Mouse (Mus musculus) ES-E14 (cell line): Measurements from ENCODE around the gene Nxf1. TPM values are rescaled to one million over a fixed set of nuclear protein-coding genes. Genes with fewer than 3 reads are reported as not detected.

Experiments
- DNase-seq: peaks from one replicate; pipeline ENCODE4 v3.0.0-alpha.2; 2013; ENCODE audit warnings: low read depth, low spot score
- H3K27ac ChIP-seq: 2 replicates; pipeline ENCODE4 v1.5.1; 2012; ENCODE audit warnings: low read depth, mild to moderate bottlenecking, low read length, moderate library complexity, mixed read lengths; ENCODE audit not compliant: poor library complexity, insufficient read depth, severe bottlenecking
- H3K36me3 ChIP-seq: 2 replicates; pipeline ENCODE4 v1.6.1; 2012; ENCODE audit warnings: mild to moderate bottlenecking, low read length, moderate library complexity, mixed read lengths; ENCODE audit not compliant: control insufficient read depth, poor library complexity, insufficient read depth, severe bottlenecking
- H3K4me1 ChIP-seq, 2 experiments: fragments of 150-350 bp in 1 of 2; sonication (generic) in 1 of 2; 2 replicates each; pipeline ENCODE4 v1.6.1; 2012; ENCODE audit warnings: low read length in 2 of 2, mild to moderate bottlenecking in 1 of 2, mixed read lengths in 1 of 2; ENCODE audit not compliant: control insufficient read depth in 2 of 2, insufficient read depth in 2 of 2, poor library complexity in 1 of 2
- H3K4me3 ChIP-seq, 2 experiments: fragments of 150-350 bp in 1 of 2; sonication (generic) in 1 of 2; 2 replicates each; pipeline ENCODE4 v1.5.1; 2012; ENCODE audit warnings: low read length in 2 of 2, low read depth in 1 of 2, mild to moderate bottlenecking in 1 of 2, mixed read lengths in 1 of 2; ENCODE audit not compliant: insufficient read depth in 1 of 2, poor library complexity in 1 of 2, severe bottlenecking in 1 of 2
- H3K9ac ChIP-seq: 2 replicates; pipeline ENCODE4 v1.6.1; 2012; ENCODE audit warnings: low read depth, mild to moderate bottlenecking, low read length, mixed read lengths; ENCODE audit not compliant: poor library complexity, insufficient read depth, severe bottlenecking
- H3K9me3 ChIP-seq: fragments of 150-350 bp; sonication (generic); 2 replicates; pipeline ENCODE4 v1.6.1; 2012; ENCODE audit warnings: low read depth, mild to moderate bottlenecking, low read length; ENCODE audit not compliant: control insufficient read depth, insufficient read depth
- CHD2 ChIP-seq: IDR thresholded peaks from 2 replicates; pipeline ENCODE4 v1.6.1; 2014; ENCODE audit warnings: mild to moderate bottlenecking, low read depth, low read length, inconsistent platforms
- HCFC1 ChIP-seq: IDR thresholded peaks from 2 replicates; pipeline ENCODE4 v1.6.1; 2012; ENCODE audit warnings: low read length, inconsistent platforms, borderline replicate concordance; ENCODE audit not compliant: insufficient read depth
- MAFK ChIP-seq: IDR thresholded peaks from 2 replicates; pipeline ENCODE4 v1.6.1; 2014; ENCODE audit warnings: mild to moderate bottlenecking, low read depth, low read length, inconsistent platforms; ENCODE audit not compliant: insufficient read depth
- ZC3H11A ChIP-seq: IDR thresholded peaks from 2 replicates; pipeline ENCODE4 v1.6.1; 2012; ENCODE audit warnings: low read depth, mild to moderate bottlenecking, inconsistent platforms, low read length, borderline replicate concordance
- ZNF384 ChIP-seq: IDR thresholded peaks from 2 replicates; pipeline ENCODE4 v1.6.1; 2012; ENCODE audit warnings: low read depth, low read length, inconsistent platforms
- in situ Hi-C, 2 experiments: fragments of 600-800 bp; cut with MboI; formaldehyde crosslinking; loops; one replicate each; pipeline ENCODE4 v1.15.1; 2025; ENCODE audit warnings: low sequenced_read_pairs in 2 of 2, inconsistent platforms in 1 of 2; ENCODE audit not compliant: unreplicated experiment in 2 of 2
- total RNA-seq: library from RNA; depleted of rRNA; stranded (reverse); fragments of 300-350 nt; gene quantifications from 2 replicates; pipeline ENCODE4 v1.2.3, GENCODE M21; 2012

The Nxf1 gene
- total RNA-seq, 1 experiment = 101 TPM

- in situ Hi-C loops = no loop called here
- Histone ChIP-seq H3K9me3 (no peaks in the 10 kb centered on the region), H3K9ac (peak overlapping the region; percentile 99), H3K4me3 (peak overlapping the region; percentile 76 to 92), H3K36me3 (peaks cover 29% of the 10 kb centered on the region), H3K4me1 (0 out of 4 replicates have a peak, but pooled peaks cover 0 to 3% of the 10 kb centered on the region in 2 experiments), H3K27ac (peak overlapping the region; percentile 94)
- TF ChIP-seq MAFK = no peak
- no peak for TF ChIP-seq ZC3H11A
- no peak for TF ChIP-seq ZNF384
- no peak for TF ChIP-seq HCFC1
- no peak for TF ChIP-seq CHD2
- no peak for DNase-seq
Measured at GRCm38 (mm10) chr19:8723574-8724346, 33.1 kb upstream of the Nxf1 start.

GRCm38 (mm10) chr19:8724392-8724791 is 32.5 kb upstream of the Nxf1 start:
- H3K9ac ChIP-seq = peak overlapping the region; percentile 99; the same call in 1 of the 2 replicates
- H3K27ac ChIP-seq = peak overlapping the region; percentile 94; the same call in 1 of the 2 replicates
- 0 out of 4 replicates have a peak, but pooled peaks cover 0 to 3% of the 10 kb centered on the region in 2 experiments for H3K4me1 ChIP-seq
- H3K4me3 ChIP-seq = peak overlapping the region; percentile 76 to 92
- in situ Hi-C loops = no loop called here
- H3K36me3 ChIP-seq = peaks cover 29% of the 10 kb centered on the region
- DNase-seq = no peak
- no peak for TF ChIP-seq ZC3H11A
- no peaks in the 10 kb centered on the region for H3K9me3 ChIP-seq

GRCm38 (mm10) chr19:8725081-8725613 is 31.7 kb upstream of the Nxf1 start:
- Histone ChIP-seq H3K36me3 (peaks cover 29% of the 10 kb centered on the region), H3K9me3 (no peaks in the 10 kb centered on the region), H3K9ac (peak overlapping the region; percentile 99), H3K27ac (peak overlapping the region; percentile 14; the same call in 1 of the 2 replicates), H3K4me3 (peak overlapping the region; percentile 76 to 92), H3K4me1 (0 out of 4 replicates have a peak, but pooled peaks cover 0 to 3% of the 10 kb centered on the region in 2 experiments)
- DNase-seq = no peak
- in situ Hi-C loops = no loop called here
- TF ChIP-seq CHD2 = no peak
- TF ChIP-seq MAFK = no peak
- no peak for TF ChIP-seq ZNF384
- no peak for TF ChIP-seq HCFC1
- TF ChIP-seq ZC3H11A = no peak

GRCm38 (mm10) chr19:8726609-8727390 is 30.1 kb upstream of the Nxf1 start:
- H3K4me1 ChIP-seq = no peaks in the 10 kb centered on the region
- in situ Hi-C loops = no loop called here
- H3K9me3 ChIP-seq = no peaks in the 10 kb centered on the region
- no peak overlapping the region; the same call in 1 of the 2 replicates for H3K9ac ChIP-seq
- H3K27ac ChIP-seq = no peak overlapping the region; the same call in 1 of the 2 replicates
- H3K4me3 ChIP-seq = peak overlapping the region in 1 of 2 experiments; percentile 92; a peak in 1 of 4 replicates
- peaks cover 29% of the 10 kb centered on the region for H3K36me3 ChIP-seq
- TF ChIP-seq HCFC1 = no peak
- no peak for TF ChIP-seq ZNF384
- peak; percentile 71; the same call in 1 of the 2 replicates for TF ChIP-seq CHD2
- no peak for TF ChIP-seq MAFK
- TF ChIP-seq ZC3H11A = no peak
- peak; percentile 55 for DNase-seq
